Mouse (Mus musculus): ENCODE data around the gene Camp.
A peak's percentile ranks its signal among the peaks of the same experiment; 100 is the strongest.

- TF ChIP-seq MAFK (IDR thresholded peaks at IDR 0.05; ENCODE audit: insufficient read depth, low read depth, low read length) (no peak), ZC3H11A (IDR thresholded peaks at IDR 0.05; ENCODE audit: borderline replicate concordance, low read depth, low read length) (peak; percentile 80), ZNF384 (IDR thresholded peaks at IDR 0.05; ENCODE audit: low read depth, low read length) (peak; percentile 93), HCFC1 (IDR thresholded peaks at IDR 0.05; ENCODE audit: borderline replicate concordance, insufficient read depth, low read length) (no peak), CHD2 (IDR thresholded peaks at IDR 0.05; ENCODE audit: low read depth, low read length) (no peak)
Observed at GRCm38 (mm10) chr9:109892651-109893250, 43.3 kb upstream of the Camp start.

All from ES-E14 (cell line).